Mouse (Mus musculus) neural tube, embryonic 11.5 days (tissue): Measurements from ENCODE around the gene Tprgl. TPM values are rescaled to one million over a fixed set of nuclear protein-coding genes. Genes with fewer than 3 reads are reported as not detected.
A peak's percentile ranks its signal among the peaks of the same experiment; 100 is the strongest.

Experiments
- ATAC-seq: fragments of 200-750 bp; cut with Nextera tagmentation; 2 replicates; pipeline ENCODE4 v1.8.0; 2017; ENCODE audit warnings: moderate number of reproducible peaks, mild to moderate bottlenecking, moderate TSS enrichment, moderate library complexity; ENCODE audit not compliant: insufficient read depth, low FRiP score, low TSS enrichment
- DNase-seq: peaks from one replicate; pipeline ENCODE4 v3.0.0-alpha.2; 2015; ENCODE audit warnings: low spot score
- H3K27ac ChIP-seq: fragments of 300-500 bp; sonication (generic); 2 replicates; pipeline ENCODE4 v1.5.1; 2014; ENCODE audit warnings: low read depth, mild to moderate bottlenecking, low read length
- H3K27me3 ChIP-seq: fragments of 300-500 bp; sonication (generic); 2 replicates; pipeline ENCODE4 v1.6.1; 2014; ENCODE audit warnings: mild to moderate bottlenecking, low read length, mixed read lengths; ENCODE audit not compliant: control insufficient read depth, insufficient read depth
- H3K36me3 ChIP-seq: fragments of 300-500 bp; sonication (generic); 2 replicates; pipeline ENCODE4 v1.6.1; 2014; ENCODE audit warnings: mild to moderate bottlenecking, low read length, moderate library complexity, mixed read lengths; ENCODE audit not compliant: control insufficient read depth, insufficient read depth
- H3K4me1 ChIP-seq: fragments of 300-500 bp; sonication (generic); 2 replicates; pipeline ENCODE4 v1.6.1; 2014; ENCODE audit warnings: low read length, mixed read lengths; ENCODE audit not compliant: control insufficient read depth, insufficient read depth
- H3K4me2 ChIP-seq: fragments of 300-500 bp; sonication (generic); 2 replicates; pipeline ENCODE4 v1.6.1; 2014; ENCODE audit warnings: low read depth, mild to moderate bottlenecking, moderate library complexity
- H3K4me3 ChIP-seq: fragments of 300-500 bp; sonication (generic); 2 replicates; pipeline ENCODE4 v1.5.1; 2014; ENCODE audit warnings: low read depth, low read length
- H3K9ac ChIP-seq: fragments of 300-500 bp; sonication (generic); 2 replicates; pipeline ENCODE4 v1.6.1; 2014; ENCODE audit warnings: mild to moderate bottlenecking, low read length
- H3K9me3 ChIP-seq: fragments of 300-500 bp; sonication (generic); 2 replicates; pipeline ENCODE4 v1.6.1; 2016; ENCODE audit warnings: low read length; ENCODE audit not compliant: control insufficient read depth
- WGBS: fragments of 180-500 bp; shearing (Covaris S2); extraction: QIAGEN DNeasy Blood & Tissue Kit; methylation state at CpG from one replicate; pipeline ENCODE4 v1.1.7; 2014; 5-methylcytosine and 5-hydroxymethylcytosine counted together
- polyA plus RNA-seq: library from polyadenylated mRNA; unstranded; fragments of >200 nt; fragmentation: Nextera tagmentation; extraction: Ambion mirVana; gene quantifications from 2 replicates; pipeline ENCODE4 v1.2.1, GENCODE M21; 2014

Gene Tprgl
- polyA plus RNA-seq, 1 experiment from 2014 or later = 153 TPM

- Histone ChIP-seq H3K27ac (no peak overlapping the region), H3K9me3 (no peaks in the 10 kb centered on the region), H3K36me3 (peaks cover 18% of the 10 kb centered on the region), H3K27me3 (no peaks in the 10 kb centered on the region), H3K4me1 (peaks cover 8% of the 10 kb centered on the region), H3K4me3 (no peak overlapping the region), H3K4me2 (no peak overlapping the region), H3K9ac (no peak overlapping the region)
- no peak for DNase-seq
- no peak for ATAC-seq
- WGBS = 87% methylated on average over 7 of the region's 7 CpGs
Measured at GRCm38 (mm10) chr4:154156050-154156449, 4.4 kb downstream of the Tprgl start.

DNA sequence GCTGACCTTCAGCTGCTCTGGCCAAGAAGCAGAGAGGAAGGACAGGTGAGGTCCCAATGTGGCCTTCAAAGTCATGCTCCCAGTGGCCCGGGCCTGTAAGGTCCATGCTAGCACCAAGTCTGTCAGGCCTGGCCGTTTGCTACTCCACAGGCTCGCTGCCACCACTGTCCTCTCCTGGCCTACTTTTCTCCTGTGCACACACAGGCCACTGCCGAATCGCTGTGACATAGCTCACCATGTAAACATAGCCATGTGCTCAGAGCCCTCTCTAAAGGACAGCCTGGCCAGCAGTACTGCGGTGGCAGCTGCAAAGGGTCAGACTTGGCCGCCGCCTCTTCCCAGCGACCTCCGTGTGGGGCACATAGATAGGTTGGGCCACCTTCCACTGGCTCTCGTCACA, 6.4 kb downstream of the Tprgl start:
- DNase-seq (no peak), ATAC-seq (no peak)
- no peak overlapping the region for H3K9ac ChIP-seq
- no peak overlapping the region for H3K4me2 ChIP-seq
- H3K27ac ChIP-seq = no peak overlapping the region
- no peaks in the 10 kb centered on the region for H3K4me1 ChIP-seq
- peaks cover 18% of the 10 kb centered on the region for H3K36me3 ChIP-seq
- WGBS = 80% methylated on average over 11 of the region's 11 CpGs
- no peaks in the 10 kb centered on the region for H3K27me3 ChIP-seq
- H3K9me3 ChIP-seq = no peaks in the 10 kb centered on the region
- H3K4me3 ChIP-seq = no peak overlapping the region

DNA sequence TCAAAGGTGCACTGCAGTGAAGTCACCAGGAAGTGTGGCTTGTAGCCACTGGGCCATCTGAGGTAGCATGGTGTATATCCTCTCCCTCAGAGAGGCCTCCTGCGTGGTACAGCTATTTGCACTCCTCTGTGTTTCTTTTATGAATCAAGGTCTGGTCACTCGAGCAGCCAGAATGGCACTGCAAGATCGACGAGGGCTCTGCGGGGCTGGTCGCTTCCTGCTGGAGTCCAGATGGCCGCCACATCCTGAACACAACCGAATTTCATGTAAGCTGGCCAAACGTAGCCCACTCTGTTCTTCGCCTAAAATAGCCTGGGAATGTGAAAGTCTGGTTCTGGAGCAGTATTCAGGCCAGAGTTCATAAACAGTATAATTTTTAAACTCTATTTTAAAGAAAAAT, 14.1 kb downstream of the Tprgl start:
- H3K36me3 ChIP-seq = peaks cover 3% of the 10 kb centered on the region
- H3K9ac ChIP-seq = no peak overlapping the region
- no peak overlapping the region for H3K4me3 ChIP-seq

GRCm38 (mm10) chr4:154144712-154145111, 15.8 kb downstream of the Tprgl start:
- peaks cover 22% of the 10 kb centered on the region for H3K27me3 ChIP-seq
- peaks cover 8% of the 10 kb centered on the region; the same call in 1 of the 2 replicates for H3K4me1 ChIP-seq
- WGBS = 81% methylated on average over 3 of the region's 3 CpGs
- H3K4me2 ChIP-seq = no peak overlapping the region
- no peak overlapping the region for H3K9ac ChIP-seq
- peaks cover 3% of the 10 kb centered on the region for H3K36me3 ChIP-seq
- no peak for ATAC-seq
- no peaks in the 10 kb centered on the region for H3K9me3 ChIP-seq
- H3K27ac ChIP-seq = no peak overlapping the region
- no peak overlapping the region for H3K4me3 ChIP-seq
- no peak for DNase-seq

More for the DNA sequence above, 14.1 kb downstream of the Tprgl start:
- no peak overlapping the region for H3K27ac ChIP-seq
- no peaks in the 10 kb centered on the region for H3K9me3 ChIP-seq
- H3K27me3 ChIP-seq = peaks cover 6% of the 10 kb centered on the region
- no peak overlapping the region for H3K4me2 ChIP-seq
- ATAC-seq = no peak
- 0 out of 2 replicates have a peak, but pooled peaks cover 3% of the 10 kb centered on the region for H3K4me1 ChIP-seq
- WGBS = 83% methylated on average over 10 of the region's 10 CpGs
- no peak for DNase-seq

GRCm38 (mm10) chr4:154142211-154143040, 18.0 kb downstream of the Tprgl start, which contains the start of gene Wrap73:
Gene Wrap73, plus strand, starts transcription at chr4:154142372.
- peaks cover 45% of the 10 kb centered on the region for H3K27me3 ChIP-seq
- peak; percentile 96 for ATAC-seq
- WGBS = 3% methylated on average over 48 of the region's 49 CpGs

DNA sequence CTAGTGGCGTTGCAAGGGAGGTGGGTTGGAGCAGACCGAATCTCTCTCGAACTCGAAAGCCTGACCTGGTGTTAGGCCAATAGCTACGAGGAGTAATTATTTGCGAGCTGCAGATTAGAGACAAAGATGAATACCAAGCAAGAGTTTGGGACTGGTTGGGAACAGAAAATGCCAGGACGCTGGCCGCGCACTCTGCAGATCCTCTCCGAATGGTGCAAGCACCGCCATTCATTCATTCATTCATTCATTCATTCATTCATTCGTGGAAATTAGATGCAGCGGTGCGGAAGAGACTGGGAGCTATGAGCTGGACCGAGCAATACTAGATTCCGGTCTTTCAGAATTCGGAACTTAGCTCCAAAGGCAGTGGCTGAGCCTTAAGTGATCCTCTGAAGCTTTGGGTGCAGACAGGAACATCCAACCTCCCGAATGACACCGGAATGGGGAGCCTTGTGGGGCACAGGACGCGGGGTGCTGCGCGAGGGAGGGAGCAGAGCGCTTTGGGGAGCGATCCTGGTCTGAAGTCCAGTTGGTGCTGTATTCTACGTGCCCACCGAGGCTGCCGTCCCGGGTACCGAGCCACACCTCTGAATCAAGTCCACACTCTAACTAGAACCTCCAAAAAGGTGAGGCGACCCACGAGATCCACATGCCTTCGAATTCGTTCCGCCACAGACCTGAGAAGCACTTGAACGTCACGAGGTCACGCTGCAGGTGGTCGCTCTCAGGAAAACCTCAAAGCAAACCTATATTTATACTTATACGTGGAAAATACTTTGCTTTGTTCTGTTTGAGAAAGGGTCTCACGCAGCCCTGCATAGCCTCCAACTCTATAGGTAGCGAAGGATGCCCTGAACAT, 19.2 kb downstream of the Tprgl start:
- Histone ChIP-seq H3K36me3 (no peaks in the 10 kb centered on the region), H3K27ac (no peak overlapping the region), H3K4me2 (no peak overlapping the region), H3K9me3 (no peaks in the 10 kb centered on the region), H3K9ac (no peak overlapping the region), H3K4me3 (no peak overlapping the region), H3K27me3 (peaks cover 50% of the 10 kb centered on the region), H3K4me1 (peaks cover 12% of the 10 kb centered on the region; the same call in 1 of the 2 replicates)
- ATAC-seq = no peak
- WGBS = 1% methylated on average over 40 of the region's 42 CpGs
- DNase-seq = no peak

More at GRCm38 (mm10) chr4:154142211-154143040, 18.0 kb downstream of the Tprgl start, which contains the start of gene Wrap73:
- peak within 1 kb of the TSS; percentile 63 for H3K4me2 ChIP-seq
- DNase-seq = peak; percentile 96
- no peaks in the 10 kb centered on the region for H3K9me3 ChIP-seq
- H3K4me1 ChIP-seq = peaks cover 12% of the 10 kb centered on the region; the same call in 1 of the 2 replicates
- H3K27ac ChIP-seq = no peak within 1 kb of the TSS
- H3K4me3 ChIP-seq = peak within 1 kb of the TSS; percentile 68
- no peaks in the 10 kb centered on the region; the same call in 1 of the 2 replicates for H3K36me3 ChIP-seq
- peak within 1 kb of the TSS; percentile 63 for H3K9ac ChIP-seq

DNA sequence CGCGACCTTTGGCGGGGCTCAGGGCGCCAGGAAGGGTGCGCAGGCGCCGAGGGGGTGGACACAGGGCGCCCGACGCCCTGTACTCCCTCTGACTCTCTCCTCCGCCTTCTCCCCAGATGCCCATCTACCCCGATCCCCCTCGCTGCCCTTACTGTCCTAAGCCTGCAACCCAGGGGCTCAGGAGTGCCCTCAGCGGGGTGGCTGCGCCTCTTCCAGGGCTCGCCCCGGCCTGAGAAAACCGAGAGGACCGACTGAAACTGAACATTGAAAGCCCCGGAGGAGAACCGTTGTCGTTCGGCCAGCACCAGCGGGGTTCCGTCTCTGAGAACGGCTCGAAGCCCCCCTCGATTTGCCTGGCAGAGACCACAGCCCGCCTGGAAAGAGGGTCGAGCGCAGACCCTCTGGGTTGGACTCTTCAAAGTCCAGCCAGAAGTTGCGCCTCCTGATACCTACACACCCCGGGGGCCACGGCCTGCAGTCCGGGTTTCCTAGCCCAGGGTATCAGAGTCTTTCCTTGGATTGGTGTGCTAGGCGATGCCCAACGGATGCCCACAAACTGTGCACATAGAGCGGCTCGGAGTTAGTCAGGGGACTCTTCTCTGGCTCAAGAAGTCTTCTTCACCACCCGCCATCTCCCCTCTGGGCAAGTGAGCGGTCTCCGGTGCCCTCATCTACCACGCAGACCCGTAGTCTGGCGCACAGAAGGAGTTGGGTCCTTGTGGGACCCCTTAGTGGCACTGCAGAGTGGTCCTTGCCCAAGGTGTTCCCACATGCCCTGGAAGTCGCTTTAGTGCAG, 20.1 kb downstream of the Tprgl start:
- Histone ChIP-seq H3K9ac (peak overlapping the region; percentile 42), H3K27ac (no peak overlapping the region), H3K36me3 (no peaks in the 10 kb centered on the region), H3K9me3 (no peaks in the 10 kb centered on the region), H3K4me1 (peaks cover 12% of the 10 kb centered on the region; the same call in 1 of the 2 replicates), H3K4me2 (peak overlapping the region; percentile 83), H3K4me3 (peak overlapping the region; percentile 38), H3K27me3 (peaks cover 50% of the 10 kb centered on the region)
- 1% methylated on average over 46 of the region's 46 CpGs for WGBS
- ATAC-seq = no peak
- peak; percentile 53 for DNase-seq

GRCm38 (mm10) chr4:154140182-154140212, 20.5 kb downstream of the Tprgl start, which contains the start of gene Trp73:
Gene Trp73, minus strand, starts transcription at chr4:154140208.
- no peak for ATAC-seq
- H3K9ac ChIP-seq = peak within 1 kb of the TSS; percentile 42
- peaks cover 50% of the 10 kb centered on the region for H3K27me3 ChIP-seq
- peak within 1 kb of the TSS; percentile 83 for H3K4me2 ChIP-seq
- no peaks in the 10 kb centered on the region for H3K9me3 ChIP-seq
- 0% methylated on average over 4 of the region's 4 CpGs for WGBS
- DNase-seq = no peak
- peaks cover 12% of the 10 kb centered on the region; the same call in 1 of the 2 replicates for H3K4me1 ChIP-seq
- H3K27ac ChIP-seq = no peak within 1 kb of the TSS
- H3K36me3 ChIP-seq = no peaks in the 10 kb centered on the region
- peak within 1 kb of the TSS; percentile 38 for H3K4me3 ChIP-seq
